Mouse (Mus musculus): Measurements from ENCODE around the gene Helt.

Gene Helt

DNA sequence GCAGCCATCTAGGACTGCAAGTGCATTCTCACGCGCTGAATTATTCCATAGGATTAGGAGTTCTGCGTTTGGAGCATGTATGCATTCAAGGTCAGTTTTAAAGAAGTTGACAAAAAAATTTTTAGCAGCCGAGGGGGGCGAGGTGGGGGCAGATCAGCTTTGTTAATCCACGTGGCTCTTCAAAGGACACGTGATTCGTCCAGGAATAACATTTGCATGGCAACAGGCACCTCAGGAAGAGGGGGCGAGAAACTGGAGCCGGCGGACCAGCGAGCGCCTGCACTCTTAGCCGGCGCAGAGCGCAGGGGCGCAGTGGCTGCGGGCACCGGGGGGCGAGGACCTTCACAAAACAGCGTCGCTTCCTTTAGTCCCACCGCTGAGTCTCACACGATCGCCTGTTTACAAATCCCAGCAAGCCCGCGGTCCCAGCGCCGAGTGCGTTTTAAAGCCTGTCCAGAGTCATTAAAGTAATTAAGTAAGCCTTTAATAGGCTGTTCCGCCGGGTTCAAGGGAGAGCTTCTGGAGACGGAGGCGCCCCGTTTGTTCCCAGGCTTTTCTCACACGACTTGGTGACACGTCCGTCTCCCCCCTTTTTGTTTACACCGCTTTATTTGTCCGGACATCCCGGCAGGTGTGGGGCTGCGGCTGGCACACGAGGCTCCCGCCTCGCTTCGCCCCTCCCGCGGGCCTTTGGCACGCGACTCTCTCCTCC, at the start of gene Helt:
Gene Helt (minus strand): TSS at position 491 of the 712 bp plus-strand sequence.
- DNase-seq: no peak

DNA sequence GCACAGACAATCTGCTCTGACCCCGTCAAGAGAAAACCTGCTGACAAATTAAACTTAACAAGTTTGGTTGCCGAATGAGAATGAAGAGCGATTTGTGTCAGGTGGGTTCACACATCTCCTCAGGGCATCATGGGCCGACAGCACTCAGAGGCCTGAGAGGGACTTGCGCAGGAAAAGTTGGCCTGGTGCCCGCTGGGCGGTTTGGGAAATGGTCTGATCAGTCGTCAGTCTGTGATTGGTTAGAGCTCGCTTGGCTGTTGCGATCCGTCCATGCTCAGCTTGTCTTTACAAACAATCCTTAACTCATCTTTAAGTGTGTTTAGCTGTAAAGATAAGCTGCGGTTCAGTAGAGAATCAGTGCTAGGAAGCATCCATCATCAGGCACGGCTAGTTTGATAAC, 47.8 kb upstream of the Helt start:
- no peak for DNase-seq

GRCm38 (mm10) chr8:46340381-46341273, 46.2 kb upstream of the Helt start:
- no peak for DNase-seq

DNA sequence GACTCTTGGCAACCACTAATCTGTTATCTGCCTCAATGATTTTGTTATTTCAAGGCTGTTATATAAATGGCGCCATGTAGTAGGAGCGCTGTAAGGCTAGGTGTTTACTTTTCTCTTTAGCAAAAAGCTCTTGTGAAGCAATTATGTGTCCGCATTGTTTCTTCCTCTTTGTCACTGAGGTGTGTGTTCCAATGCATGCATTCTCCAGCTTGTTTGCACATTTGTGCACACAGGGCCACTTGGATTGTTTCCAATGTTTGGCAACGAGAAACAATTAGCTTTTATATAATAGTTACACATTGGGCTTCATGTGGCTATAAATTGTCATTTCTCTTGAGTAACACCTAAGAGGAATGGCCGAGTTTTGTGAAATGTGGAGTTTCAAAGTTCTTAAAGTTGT, 44.8 kb upstream of the Helt start:
- no peak for DNase-seq

DNA sequence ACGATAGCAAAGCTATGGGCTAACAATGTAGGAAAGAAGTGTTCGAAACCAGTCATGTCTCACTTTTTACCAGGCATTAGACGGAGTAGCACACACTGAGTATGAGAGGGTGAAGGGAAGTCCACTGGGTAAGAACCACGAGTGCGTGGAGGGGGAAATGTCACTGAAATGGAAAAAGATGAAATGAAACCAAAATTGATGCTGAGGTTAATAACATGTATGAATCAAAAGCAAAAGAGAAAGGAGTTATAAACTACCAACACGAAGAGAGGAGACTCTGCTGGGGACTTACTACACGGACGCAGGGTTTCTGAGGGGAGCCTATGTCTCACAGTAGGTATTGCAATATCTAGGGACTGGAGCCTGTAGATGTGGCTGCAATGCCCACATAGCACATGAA, 41.9 kb upstream of the Helt start:
- DNase-seq: no peak

DNA sequence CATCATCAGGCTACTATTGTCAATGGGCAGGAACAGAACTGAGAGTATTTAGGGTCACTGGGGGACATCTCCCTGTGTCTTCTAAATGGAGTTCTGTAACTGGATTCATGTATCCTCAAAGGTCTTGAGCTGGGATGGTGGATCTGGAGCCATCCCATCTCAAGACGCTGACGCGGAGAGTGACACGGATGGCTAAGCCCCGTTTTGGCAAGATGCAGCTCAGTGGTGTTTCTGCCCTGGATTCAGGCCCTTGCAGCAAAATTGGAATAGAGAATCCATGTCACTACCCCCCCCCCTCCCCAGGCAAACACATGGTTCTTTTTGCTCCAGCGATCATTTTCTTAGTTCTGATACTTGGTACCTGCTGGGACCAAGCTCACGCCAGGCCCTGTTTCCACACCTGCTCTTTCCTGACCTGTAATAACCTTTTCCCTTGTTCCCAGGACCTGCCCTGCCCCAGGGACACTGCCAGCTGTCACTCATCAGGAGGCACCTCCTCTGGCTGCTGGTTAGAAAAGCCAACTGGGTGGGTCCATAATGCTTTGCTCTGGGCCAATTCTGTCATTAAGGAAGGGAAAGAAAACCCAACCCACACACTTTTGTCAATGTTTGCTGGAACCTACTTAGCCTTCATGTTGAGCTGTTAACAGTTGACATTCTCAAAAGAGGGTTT, 38.1 kb upstream of the Helt start:
- no peak for DNase-seq

DNA sequence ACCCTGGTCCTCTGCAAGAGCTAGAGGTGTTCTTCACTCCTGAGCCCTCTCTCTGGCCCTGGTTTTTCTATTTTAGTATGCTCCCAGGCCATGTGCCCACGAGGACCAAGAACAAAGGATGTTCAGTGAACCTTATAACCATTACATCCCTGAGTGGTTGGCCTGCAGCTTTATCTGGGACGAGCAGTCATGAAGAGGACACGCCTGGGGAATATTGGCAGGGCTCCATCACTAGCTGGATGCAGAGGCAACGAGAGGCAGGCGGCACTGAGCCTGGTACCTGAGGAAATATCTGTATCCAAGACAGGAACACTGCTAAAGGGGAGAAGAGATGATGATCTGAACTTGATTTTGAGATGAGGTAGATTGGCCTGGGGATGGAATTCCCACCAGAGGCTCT, 37.3 kb upstream of the Helt start:
- DNase-seq: peak; percentile 60

GRCm38 (mm10) chr8:46329396-46329795, 34.9 kb upstream of the Helt start:
- no peak for DNase-seq

DNA sequence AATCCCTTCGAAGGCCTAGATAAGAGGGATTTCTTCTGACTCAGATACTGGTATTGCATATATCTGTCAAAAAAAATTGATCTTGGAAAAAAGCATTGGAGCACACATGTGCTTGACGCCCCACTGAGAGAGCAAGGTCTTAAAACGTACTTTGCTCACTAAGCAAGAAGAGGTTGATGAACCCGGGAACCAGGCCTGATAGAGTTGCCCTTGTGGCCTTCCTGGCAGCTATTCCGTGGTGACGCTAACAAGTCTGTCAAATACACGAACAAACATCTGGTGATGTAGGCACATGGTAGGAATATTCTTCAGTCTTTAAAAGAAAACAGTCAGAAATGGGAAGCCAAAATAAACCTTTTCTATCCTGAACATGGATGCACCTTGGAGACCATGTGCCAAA, 32.8 kb upstream of the Helt start:
- DNase-seq: peak; percentile 30

GRCm38 (mm10) chr8:46326715-46327114, 32.2 kb upstream of the Helt start:
- DNase-seq: no peak

DNA sequence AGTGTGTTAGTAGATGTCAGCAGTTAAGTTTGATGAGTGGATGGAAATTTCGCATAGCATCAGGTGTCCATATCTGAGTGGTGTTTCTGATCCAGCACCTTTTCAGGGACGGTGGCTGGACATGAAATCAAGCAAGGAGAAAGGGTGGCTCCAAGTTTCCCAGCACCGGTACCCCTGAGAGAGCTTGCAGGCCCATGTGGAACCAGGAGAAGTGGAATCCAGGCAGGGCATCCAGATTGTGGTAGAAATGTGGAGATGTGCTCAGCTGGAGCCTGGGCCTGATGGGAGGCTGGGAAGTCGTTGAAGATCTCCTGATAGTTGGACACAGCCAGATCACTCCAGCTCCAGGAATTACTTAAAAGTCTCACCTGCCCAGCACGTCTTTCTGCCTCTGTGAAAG, 30.2 kb upstream of the Helt start:
- no peak for DNase-seq

- DNase-seq: peak; percentile 42
These were observed 29.3 kb upstream of the Helt start for GRCm38 (mm10) chr8:46323672-46324191.

DNA sequence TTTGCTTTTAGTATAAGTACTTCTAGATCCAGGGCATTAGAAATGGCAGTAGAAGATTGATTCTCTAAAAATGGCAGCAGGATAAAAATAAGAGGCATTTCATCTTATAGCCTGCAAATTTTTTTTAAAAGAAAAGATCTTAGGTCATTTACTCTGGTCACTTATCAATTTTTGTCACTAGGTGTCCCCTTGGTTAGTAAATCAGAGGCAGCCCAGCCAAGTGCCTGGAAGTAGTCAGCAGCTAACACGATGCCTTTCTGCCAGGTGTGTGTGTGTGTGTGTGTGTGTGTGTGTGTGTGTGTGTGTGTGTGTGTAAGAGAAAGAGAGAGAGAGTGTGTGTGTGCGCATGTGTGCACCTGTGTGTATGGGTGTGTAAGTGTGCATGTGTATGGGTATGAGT, 28.4 kb upstream of the Helt start:
- peak; percentile 30 for DNase-seq

DNA sequence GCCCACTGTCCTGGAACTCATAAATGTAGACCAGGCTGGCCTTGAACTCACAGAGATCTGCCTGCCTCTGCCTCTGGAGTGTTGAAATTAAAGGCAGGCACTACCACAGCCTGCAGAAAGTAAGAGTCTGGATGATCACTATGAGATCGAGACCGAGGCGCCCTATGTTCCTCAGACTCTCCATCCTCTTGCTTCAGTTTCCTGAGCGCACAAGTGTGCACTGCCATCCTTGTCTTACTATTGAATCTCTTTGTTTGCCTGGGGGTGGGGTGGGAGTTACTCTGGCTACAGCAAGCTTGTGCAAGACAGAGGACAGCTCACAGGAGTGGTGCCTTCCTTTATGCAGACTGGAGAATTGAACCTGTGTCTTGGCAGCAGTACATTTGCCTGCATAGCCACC, 27.9 kb upstream of the Helt start:
- no peak for DNase-seq

- no peak for DNase-seq
These were observed 24.3 kb upstream of the Helt start for GRCm38 (mm10) chr8:46318802-46319201.

DNA sequence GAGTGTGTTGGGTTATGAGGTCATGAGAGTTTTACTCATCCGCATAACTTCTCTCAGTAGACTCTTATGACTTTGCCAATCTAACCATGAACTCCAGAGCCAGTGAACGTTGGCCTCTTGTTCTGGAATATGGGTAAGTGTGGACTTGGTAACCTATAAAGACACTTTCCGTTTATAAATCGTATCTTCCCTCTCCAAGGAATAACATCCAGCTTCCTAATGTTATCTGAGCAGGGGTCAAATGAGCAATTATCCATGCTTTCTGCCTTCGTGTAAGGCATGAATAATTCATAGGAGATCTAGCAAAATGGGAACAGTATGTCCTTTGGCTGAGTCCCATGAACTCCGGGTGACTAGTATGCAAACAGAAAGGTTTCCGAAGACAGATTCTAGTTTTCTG, 22.7 kb upstream of the Helt start:
- DNase-seq: peak; percentile 80

GRCm38 (mm10) chr8:46313798-46314197, 19.3 kb upstream of the Helt start:
- no peak for DNase-seq

DNA sequence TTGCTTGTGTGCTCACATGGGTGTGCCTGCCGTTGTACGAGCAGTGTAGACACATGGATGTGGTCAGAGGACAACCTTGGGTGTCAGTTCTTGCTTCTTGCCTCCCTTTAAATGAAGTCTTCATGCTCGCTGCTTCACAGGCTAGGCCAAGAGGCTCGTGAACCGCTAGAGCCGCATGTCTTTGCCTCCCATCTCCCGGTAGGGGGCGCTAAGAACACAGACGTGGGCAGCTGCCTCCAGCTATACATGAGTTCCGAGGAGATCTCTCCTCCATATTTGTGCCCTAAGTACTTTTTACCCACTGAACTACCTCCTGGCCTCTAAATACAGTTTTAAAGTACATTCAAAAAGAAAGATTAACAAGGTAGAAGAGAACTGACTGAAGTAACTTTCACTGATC, 16.7 kb upstream of the Helt start:
- peak; percentile 87 for DNase-seq

GRCm38 (mm10) chr8:46308189-46308588, 13.7 kb upstream of the Helt start:
- no peak for DNase-seq

- DNase-seq: peak; percentile 49
These were observed 11.4 kb upstream of the Helt start for GRCm38 (mm10) chr8:46305733-46306349.

DNA sequence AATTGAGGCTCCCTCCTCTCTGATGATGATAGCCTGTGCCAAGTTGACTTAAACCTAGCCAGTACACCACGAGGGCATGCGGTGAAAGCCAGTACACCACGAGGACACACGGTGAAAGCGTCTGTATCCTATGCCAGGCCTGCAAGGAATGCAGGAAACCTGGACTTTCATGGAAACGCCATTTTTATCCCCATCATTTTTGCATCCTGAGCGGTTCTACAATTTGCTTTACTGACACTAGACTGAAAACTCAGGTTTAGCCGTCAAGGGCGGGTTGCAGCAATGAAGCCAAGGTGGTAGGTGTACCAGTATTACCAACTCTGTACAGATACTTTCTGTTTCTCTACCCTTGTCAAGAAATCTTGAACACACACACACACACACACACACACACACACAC, 7.7 kb upstream of the Helt start:
- DNase-seq: no peak

GRCm38 (mm10) chr8:46298847-46299246, 4.4 kb upstream of the Helt start:
- DNase-seq: no peak

GRCm38 (mm10) chr8:46296551-46296950, 2.1 kb upstream of the Helt start:
- DNase-seq: no peak
